Mouse (Mus musculus): ENCODE measurements around the gene Gm3839.
"Not testable (repeated sequence)": the region's sequence is repeated elsewhere in the genome, so short reads cannot be mapped to it uniquely, and the experiment has no call there.

Gm3839 gene

GRCm38 (mm10) chr14:11356626-11357025 is at the start of gene Gm3839:
TSS of gene Gm3839 (minus strand) at chr14:11356726.
- DNase-seq (ENCODE audit: low read depth, low spot score), result not testable (repeated sequence)

GRCm38 (mm10) chr14:11405661-11406060 is 49.1 kb upstream of the Gm3839 start:
- no peak for DNase-seq (ENCODE audit: low read depth, low spot score)

- no peak for DNase-seq (ENCODE audit: low read depth, low spot score)
Observed at GRCm38 (mm10) chr14:11377846-11378245, 21.3 kb upstream of the Gm3839 start.

- no peak for DNase-seq (ENCODE audit: low read depth, low spot score)
Observed at GRCm38 (mm10) chr14:11375225-11375624, 18.7 kb upstream of the Gm3839 start.

- DNase-seq (ENCODE audit: low read depth, low spot score), result no peak
Observed at GRCm38 (mm10) chr14:11346086-11346485, 10.4 kb downstream of the Gm3839 start.

- peak; percentile 44 for DNase-seq (ENCODE audit: low read depth, low spot score)
Observed at GRCm38 (mm10) chr14:11329993-11330392, 26.5 kb downstream of the Gm3839 start.

GRCm38 (mm10) chr14:11307079-11307478 is 49.4 kb downstream of the Gm3839 start:
- DNase-seq (ENCODE audit: low read depth, low spot score), result peak; percentile 50

- DNase-seq (ENCODE audit: low read depth, low spot score), result not testable (repeated sequence)
Observed at GRCm38 (mm10) chr14:11287956-11288355, 68.6 kb downstream of the Gm3839 start.

- no peak for DNase-seq (ENCODE audit: low read depth, low spot score)
Observed at GRCm38 (mm10) chr14:11257161-11257705, 99.3 kb downstream of the Gm3839 start.

GRCm38 (mm10) chr14:11248053-11248452 is 108.5 kb downstream of the Gm3839 start:
- no peak for DNase-seq (ENCODE audit: low read depth, low spot score)

- DNase-seq (ENCODE audit: low read depth, low spot score), result no peak
Observed at GRCm38 (mm10) chr14:11244546-11244945, 112.0 kb downstream of the Gm3839 start.

GRCm38 (mm10) chr14:11232086-11232485 is 124.4 kb downstream of the Gm3839 start:
- DNase-seq (ENCODE audit: low read depth, low spot score), result no peak
